Mouse (Mus musculus): ENCODE measurements around the gene Tuba1a.
"Not testable (repeated sequence)": the region's sequence is repeated elsewhere in the genome, so short reads cannot be mapped to it uniquely, and the experiment has no call there.

Gene Tuba1a

DNA sequence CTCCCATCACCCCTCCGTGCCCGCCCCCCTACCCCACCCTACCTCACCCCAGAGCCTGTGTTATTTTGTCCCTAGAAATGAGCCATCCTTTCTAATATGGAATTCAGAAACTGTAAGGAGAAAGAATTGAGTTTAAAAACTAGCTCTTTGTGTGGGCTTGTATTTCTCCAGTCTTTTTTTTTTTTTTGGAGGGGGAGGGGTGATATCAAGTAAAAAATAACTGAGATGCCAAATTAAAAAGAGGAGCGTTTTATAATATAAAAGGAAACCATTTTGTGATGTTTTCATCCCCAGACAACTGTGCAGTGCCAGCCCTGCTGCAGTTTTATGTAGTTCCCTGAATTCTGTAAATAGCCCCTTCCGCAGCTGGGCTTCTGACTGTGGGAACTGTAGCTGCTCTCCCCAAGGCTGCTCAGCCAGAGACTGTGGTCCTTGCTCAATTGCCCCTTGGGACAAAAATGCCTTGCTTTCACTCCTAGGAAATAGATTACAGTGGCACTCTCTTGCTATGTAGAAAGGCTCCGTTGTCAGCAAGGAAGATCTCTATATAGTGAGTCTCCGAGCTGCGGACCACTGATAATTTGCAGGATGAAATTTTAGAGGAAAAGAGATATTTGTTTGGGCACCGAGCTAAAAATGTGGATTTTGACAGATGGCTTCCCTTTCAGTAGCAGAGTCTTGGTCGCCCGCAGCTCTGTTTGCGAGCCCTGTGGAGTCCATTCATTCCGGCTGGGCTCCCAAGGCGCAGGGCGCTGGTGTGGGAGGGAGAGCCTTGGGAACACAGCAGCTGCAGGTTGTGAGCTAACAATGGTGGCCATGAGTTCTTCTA is 1.1 kb upstream of the Tuba1a start:
- DNase-seq (ENCODE audit: low spot score): peak; percentile 26

DNA sequence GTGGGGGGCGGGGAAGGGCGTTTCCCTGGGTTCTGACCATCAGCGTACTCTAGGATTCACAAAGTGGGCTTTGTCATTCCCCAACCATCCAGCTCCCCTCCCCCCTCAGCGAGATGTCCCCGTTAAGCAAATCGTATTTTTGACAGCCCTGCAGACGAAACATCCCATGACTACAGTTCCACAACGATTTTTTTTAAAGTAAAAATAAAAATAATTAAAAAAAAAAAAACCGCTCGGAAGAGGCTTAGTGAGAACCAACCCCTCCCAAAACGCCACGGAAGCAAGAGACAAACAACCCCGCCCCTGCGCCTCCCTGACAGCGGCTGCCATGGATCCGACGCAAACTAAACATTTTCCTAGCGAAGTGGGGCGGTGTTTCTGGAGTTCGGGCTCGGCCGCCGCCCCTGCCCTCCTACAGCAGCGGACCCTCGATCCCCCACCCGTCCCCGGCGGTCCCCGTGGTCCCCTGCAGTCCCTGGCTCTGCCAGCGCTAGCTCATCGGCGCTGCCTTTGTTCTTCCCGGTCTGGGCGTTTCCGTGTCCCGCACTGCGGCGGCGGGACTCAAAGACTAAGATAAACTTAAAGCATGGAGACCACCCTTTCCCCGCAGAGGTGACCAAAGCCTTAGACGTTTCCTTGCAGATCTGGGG is 627 bp downstream of the Tuba1a start:
- DNase-seq (ENCODE audit: low spot score): peak; percentile 74

DNA sequence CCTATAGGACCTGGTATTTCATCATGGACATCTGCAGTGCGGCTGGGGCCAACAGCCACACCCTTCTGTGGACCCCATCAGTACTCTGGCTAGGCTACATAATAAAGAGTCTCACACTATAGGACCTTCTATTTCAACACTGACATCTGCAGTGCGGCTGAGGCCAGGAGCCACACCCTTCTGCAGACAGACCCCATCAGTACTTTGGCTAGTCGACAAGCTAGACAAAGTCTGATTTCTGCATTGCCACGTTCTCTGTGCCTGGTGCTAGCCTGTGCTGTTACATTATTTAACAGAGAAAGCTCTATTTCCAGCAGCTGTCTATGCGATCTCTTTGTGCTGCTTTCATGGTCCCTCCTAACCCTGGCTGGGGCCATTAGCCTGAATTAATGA is 1.4 kb downstream of the Tuba1a start:
- DNase-seq (ENCODE audit: low spot score): no peak

DNA sequence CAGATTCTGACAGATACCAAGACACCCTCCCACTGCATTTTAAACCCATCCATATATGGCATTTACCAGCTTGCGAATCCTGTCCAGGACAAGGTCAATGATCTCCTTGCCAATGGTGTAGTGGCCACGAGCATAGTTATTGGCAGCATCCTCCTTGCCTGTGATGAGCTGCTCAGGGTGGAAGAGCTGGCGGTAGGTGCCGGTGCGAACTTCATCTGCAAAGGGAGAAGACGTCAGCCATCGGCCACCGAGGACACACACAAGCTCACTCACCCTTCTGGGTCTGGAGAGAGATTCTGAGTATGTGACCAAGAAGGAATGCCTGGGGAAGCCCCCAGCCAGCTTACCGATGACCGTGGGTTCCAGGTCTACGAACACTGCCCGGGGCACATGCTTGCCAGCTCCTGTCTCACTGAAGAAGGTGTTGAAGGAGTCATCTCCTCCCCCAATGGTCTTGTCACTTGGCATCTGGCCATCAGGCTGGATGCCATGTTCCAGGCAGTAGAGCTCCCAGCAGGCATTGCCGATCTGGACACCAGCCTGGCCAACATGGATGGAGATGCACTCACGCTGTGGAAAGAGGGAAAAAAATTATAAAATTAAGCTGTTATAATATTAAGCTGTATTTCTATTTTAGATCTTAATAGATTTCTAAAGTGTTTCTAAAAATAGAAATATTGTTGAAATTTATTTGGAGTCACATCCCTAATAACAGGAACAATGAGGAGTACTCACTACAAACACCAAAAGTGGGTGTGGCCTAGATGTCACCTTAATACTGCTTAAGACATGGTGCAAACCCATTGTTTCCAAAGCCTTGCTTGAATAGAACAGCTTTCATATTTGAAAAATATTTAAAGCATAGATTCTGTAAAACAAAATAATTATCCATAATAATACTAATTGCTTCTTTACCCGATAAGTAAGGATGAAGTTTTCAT is 2.1 kb downstream of the Tuba1a start:
- not testable (repeated sequence) for DNase-seq (ENCODE audit: low spot score)

DNA sequence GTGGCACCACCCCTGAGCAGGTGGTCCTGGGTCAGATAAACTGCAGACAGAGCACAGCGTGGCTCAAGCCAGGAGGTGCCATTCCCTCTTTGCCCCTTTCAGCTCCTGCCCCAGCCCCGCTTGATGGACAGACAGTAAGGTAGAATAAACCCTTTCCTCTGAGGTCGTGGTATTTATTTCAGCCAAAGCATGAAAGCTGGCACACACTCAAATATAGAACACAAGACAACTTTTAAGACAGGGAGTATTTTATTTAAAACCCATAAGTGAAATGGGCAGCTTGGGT is 4.0 kb downstream of the Tuba1a start:
- DNase-seq (ENCODE audit: low spot score): no peak

DNA sequence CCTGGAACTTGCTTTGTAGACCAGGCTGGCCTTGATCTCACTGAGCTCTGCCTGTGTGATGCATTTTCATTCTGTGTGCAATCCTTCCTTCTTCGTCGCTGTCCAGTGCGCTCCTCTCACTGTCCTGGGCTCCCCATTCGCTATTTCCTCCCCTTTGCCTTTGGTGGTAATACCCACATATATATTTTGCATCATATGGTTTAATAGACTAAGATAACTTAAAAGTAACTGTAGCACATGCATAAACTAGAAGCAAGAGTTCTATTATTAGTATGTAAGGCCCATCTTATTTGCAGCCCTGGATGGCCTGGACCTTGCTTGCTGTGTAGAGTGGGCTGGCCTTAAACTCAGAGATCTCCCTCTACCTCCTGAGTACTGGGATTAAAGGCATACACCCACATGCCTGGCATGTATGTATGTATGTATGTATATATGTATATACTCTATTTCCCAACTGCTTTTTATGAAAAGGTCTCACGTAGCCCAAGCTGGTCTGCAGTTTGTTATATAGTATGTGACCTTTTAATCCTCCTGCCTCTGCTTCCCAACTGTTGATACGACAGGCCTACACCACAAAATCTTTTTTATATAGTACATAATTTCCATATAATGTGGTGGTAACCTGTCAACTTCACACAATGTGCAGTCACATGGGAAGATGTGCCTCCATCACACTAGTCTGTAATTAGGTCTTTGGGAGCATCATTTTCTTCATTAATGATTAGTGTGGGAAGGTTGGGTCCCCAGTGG is 4.5 kb downstream of the Tuba1a start:
- DNase-seq (ENCODE audit: low spot score): no peak

DNA sequence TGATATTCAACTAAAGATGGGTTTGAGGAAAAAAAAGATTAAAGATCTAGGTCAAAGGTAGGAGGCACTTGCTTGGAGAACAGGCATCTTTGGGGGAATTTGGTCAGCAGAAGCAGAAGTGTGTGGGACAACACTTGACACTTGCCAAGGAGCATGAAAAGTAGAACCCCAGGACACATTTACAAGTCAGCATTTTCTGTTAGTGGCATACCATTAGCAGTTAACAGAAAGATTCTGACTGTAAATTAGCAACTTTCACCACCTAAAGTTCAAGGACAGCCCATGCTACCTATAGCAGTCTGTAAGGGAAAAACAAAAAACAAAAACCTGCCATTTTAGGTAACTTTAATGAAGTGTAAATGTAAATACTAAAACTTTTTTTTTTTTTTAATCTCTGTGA is 5.1 kb downstream of the Tuba1a start:
- DNase-seq (ENCODE audit: low spot score): no peak

DNA sequence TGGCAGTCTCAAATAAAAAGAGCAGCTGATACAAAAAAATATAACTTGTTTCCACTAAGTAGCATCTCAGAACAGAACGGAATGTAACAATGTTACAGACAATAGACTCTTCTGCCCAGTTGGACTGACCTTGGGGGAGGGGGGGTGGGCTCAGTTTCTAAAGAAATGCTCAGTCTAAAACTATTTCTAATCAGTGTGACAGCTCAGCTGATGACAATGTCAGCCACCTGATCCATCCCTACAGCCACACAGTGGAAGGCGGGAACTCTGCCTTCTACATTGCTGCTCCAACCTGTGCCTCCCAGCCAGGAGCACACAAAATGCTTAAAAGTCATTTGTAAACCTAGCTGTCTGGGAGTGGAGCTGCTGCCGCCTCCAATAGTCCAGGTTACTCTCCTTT is 5.6 kb downstream of the Tuba1a start:
- DNase-seq (ENCODE audit: low spot score): no peak

DNA sequence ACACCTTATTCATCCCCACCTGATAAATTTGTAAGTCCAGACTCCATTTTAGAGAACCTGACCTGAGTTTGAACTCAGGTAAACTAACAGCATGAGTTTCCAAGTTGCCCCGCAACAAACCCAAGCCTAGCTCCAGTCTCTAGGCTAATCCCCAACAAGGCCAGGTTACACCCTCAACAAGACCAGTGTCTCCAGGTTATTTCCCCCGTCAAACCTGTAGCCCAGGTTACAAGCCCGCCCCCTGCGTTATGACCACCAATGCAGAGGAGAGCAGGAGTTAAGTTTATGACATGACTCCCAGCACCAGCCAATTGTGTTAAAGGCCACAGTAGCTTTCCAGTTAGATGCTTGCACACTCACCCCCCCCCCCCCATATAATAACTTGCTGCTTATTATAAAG is 10.4 kb downstream of the Tuba1a start:
- no peak for DNase-seq (ENCODE audit: low spot score)

DNA sequence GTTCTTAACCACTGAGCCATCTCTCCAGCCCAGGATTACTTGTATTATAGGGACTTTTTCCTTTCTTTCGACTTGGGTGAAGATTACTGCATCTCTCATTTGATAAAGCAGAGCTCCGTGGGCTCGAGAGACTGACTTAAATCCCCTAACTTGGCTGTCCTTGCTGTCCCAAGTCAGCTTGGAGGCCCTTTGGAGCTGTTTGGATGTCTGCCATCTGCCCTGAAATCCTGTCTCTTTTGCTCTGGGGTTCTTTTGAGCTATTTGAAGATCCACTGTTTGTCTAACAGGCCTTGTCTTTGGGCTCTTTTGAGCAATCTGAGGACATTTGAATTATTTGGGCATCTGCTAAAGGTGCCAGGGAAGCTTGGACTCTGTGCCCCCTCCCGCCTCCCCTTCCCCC is 11.4 kb downstream of the Tuba1a start:
- DNase-seq (ENCODE audit: low spot score): no peak

DNA sequence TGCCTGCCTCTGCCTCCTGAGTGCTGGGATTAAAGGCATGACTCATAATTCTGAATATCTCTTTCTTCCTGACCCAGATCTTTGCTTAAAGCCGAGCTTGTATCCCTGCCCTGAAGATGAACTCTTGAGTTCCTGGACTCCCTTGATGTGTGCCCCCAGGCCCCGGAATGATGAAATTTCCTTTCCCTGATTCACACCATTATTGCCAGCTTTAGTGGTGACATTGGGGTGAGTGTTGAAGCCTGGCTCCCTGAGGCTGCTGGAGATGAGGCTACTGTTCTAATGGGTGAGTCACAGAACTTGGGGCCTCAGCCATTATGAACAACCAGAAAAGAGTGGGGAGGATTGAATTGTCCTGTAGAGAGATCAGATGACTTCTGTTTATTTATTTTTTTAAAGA is 12.0 kb downstream of the Tuba1a start:
- DNase-seq (ENCODE audit: low spot score): no peak

DNA sequence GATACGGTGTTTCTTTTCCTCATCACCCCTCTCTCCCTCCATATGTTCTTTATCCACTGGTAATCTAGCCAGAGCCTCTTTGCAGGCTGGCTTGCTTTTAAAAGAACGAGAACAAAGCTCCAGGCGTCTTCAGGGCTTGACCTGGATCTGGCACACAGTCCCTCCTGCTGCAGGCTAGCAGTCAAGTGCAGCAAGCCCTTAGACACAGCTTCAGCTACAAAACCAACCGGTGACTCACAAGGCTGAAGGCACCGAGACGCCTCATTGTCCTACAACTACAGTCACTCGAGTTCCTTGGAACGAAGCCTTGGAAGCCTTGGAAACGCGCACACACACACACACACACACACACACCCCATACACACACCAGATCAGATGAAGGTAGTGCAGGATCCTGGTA is 12.7 kb downstream of the Tuba1a start:
- no peak for DNase-seq (ENCODE audit: low spot score)

DNA sequence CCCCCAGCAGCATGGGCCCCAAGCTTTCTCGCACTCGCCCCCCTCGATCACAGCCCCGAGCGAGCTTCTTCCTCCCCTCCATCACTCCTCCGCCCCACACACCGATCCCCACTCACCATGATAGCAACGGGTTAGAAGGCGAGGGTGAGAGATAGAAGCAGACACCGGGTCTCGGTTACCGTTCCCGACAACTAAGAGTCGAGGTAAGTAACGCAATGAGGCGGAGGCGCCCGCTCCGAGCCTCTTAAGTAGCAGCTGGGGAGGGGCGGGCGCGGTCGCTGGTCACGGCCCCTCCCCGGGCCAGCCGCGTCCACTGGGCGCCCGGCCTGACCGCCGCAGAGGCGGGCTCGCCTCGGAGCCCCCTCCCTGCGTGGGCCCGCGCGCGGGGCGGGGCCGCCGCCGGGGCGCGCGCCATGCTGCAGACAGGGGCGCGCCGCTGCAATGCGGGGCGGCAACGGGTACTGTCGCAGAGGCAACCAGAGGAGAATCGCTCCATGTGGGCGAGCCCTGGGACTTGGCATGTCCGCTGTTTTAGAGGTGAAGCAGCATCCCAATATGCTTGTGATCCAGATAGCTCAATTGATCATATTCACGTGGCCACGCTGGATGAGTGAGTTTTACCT is 19.2 kb downstream of the Tuba1a start, which contains the start of gene Tuba1b:
TSS of gene Tuba1b (minus strand) at position 349 of the 623 bp plus-strand sequence.
- DNase-seq (ENCODE audit: low spot score): peak; percentile 95

DNA sequence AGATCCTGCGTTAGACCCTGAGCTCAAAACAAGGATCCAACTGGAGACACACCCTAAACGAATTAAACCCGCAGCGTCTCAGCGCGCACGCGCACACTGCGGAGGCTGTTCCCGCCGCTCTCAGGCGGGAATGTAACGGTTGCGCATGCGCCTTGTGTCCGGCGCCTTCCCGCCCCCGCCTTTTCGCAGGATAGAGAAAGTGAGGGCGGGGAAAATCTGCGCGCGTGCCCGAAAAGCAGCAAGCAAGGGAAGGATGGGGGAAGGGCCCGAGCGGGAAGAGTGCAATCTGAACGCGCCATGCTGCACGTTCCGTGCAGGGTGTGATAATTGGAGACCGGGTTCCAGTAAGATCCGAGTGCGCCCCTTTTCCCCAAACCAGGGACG is 19.7 kb downstream of the Tuba1a start:
- peak; percentile 95 for DNase-seq (ENCODE audit: low spot score)

DNA sequence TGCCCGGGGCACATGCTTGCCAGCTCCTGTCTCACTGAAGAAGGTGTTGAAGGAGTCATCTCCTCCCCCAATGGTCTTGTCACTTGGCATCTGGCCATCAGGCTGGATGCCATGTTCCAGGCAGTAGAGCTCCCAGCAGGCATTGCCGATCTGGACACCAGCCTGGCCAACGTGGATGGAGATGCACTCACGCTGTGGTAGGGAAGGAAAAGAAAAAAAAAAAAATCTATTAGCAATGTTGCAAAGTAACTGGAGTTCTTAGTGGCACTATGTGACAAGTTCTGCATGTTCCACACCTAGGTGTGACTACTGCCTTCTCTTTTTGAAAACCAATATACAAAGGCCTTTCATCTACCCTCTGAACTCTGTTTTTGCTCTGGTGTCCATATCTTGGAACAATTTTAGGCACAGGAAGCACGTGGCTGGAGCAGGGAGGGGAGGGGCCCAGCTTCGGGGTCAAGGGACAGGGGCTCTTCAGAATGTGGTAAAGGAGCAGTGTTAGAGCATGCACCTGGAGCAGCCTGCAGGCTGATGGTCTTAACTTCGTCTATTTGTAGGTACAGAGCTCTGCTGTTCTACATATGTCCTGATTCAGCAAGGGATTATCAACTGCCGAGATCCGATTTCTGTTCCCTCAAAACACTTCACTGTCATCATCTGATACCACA is 20.4 kb downstream of the Tuba1a start:
- not testable (repeated sequence) for DNase-seq (ENCODE audit: low spot score)

DNA sequence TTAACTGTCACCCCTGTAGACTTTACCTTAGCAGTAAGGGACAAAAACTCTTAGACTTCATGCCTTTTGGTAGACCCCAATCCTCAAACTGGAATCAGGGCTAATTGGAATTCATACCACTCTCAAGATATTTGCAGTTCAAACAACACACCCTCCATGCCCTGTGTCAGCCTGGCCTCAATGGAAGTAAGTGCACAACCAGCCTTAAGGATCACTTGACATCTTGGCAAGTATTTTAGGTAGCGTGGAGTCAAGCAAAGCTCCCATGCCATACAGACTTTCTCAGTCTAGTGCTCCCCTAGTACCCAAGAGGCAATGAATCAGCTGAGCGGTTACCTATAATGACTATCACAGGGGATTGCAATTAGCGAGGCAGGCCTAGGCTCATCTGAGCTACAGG is 22.5 kb downstream of the Tuba1a start:
- DNase-seq (ENCODE audit: low spot score): no peak

DNA sequence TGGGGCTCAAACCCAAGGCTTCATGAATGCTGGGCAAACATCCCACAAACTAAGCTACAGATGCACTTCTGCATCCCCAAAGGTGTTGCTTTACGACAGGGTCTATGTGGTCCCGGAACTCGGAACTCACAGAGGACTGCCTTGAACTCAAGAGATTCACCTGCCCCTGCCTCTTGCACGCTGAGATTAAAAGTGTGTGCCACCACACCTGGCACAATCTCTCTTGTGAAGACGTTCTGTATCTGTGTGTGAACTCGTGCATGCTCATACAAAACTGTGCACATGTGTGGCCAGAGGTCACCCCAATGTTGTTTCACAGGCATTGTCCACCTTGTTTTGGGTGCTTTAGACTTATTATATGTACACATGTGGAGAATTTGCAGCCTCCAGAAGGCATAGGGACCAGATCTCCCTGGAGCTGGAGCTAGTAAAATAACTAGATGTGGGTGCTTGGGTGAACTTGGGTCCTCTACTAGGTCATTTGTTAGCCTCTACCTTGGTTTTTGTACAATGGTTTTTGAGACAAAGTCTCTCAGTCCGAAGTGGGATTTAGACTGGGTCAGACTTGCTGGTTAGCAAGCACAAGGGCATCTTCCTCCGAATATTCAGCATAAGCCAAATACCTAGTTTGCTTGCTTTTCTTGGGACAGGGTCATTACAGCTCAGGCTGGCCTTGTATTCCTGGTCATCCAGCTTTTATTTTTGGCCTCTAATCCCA is 23.3 kb downstream of the Tuba1a start:
- DNase-seq (ENCODE audit: low spot score): no peak

DNA sequence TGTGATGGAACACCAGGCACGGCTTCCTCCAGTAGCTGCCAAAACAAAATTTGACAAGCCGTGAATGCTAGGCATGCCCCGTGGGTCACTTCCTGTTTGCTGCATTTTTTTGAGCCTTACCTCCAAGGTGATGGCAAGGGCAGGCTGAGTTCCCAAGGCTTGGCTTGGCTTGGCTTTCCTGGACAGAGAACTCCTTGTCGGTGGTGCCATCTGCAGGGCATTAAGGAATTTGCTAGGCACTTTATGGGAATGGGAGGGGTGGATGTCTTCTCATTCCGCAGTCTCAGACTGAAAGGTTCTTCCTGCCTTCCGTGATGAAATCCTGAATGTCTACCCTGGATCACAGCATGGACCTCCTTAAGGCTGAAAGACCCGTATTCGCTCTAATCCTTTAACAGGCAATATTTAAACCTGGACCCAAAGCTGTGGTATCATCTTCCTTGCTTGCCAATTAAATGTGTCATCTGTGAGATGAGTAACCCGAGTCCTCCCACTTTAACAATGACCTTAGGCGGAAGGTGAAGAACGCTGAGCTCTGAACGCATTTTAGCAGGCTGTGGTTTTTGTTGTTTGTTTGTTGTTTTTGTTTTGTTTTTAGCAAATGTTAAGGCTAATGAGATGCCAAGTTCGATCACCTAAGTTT is 24.8 kb downstream of the Tuba1a start:
- DNase-seq (ENCODE audit: low spot score): peak; percentile 65

DNA sequence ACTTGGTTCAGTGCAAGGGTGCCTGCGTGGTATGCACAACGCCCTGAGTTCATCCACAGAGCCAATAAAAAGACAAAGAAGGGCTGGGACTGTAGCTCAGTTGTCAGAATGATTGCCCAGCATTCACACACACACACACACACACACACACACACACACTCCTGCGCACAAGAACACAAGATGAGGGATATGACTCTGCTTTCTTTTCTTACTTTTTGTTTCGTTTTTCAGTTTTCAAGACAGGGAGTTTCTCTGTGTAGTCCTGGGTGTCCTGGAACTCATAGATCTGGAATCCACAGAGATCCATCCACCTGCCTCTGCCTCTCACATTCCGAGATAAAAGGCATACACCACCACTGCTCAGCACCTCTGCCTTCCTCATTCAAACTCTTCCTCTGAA is 25.9 kb downstream of the Tuba1a start:
- DNase-seq (ENCODE audit: low spot score): no peak

DNA sequence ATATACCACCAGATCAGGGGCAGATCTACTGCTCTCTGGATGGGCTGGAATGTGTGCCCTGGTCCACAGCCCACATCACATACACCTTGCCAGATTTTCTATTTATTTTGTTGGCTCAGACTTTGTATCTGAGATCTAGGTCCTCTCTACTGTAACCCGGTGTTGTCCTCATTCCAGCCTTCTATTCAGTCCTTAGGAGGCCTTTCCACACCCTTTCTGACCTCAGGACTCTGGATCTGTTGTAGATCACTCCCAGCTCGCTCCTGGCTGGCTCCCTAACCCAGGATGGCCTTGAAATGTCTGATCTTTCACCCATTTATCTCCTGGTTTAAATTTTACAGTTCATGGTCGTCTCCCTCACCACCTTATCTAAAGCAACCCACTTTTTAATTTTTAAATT is 28.8 kb downstream of the Tuba1a start:
- DNase-seq (ENCODE audit: low spot score): no peak
